Mouse (Mus musculus): ENCODE measurements around the gene Klk7.

Klk7 gene

DNA sequence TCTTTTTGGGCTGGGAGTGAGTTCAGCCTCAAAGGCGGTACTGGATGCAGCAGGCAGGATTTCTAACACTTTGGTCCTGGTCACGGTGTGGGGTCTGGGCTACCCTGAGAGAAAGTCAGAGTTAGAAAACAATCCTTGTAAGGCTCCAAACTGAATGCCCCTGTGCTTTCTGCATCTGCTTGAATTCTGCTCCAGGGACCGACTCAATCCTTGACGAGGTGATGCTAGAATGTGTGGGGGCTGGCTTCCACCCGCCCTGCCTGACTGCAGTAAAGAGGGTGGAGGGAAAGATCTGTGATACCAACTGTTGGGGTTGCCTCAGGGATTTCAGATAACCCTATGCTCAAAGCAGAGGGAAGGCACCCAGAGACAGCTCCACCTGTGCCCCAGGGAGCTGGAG, at the start of gene Klk7:
TSS of gene Klk7 (plus strand) at position 301 of the 400 bp plus-strand sequence.
- DNase-seq (ENCODE audit: low read depth, low spot score): no peak

DNA sequence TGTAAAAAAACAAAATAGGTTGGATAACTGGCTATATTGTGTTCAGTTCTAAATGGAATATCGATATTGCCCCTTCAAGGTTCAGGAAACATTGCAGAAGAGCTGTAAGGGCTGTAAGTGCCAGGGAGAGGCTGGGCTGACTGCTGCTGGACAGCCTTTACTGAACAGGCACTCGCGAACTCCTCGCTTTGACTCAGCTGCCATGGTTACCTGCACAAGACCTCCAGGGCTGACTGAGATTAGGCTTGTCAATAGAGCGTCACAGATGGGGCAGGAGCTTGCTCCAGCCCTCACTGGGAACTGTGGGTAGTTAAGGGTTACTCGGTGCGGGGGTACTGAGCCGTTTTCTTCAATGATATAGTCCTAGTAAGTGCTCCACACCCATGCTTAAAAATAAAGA, 44.6 kb upstream of the Klk7 start:
- DNase-seq (ENCODE audit: low read depth, low spot score): no peak

- DNase-seq (ENCODE audit: low read depth, low spot score): no peak
These were observed 42.5 kb upstream of the Klk7 start, which contains the start of gene Klk12 for GRCm38 (mm10) chr7:43768597-43768996. TSS of gene Klk12 (plus strand) at chr7:43768897.

GRCm38 (mm10) chr7:43769636-43770035, 41.5 kb upstream of the Klk7 start:
- DNase-seq (ENCODE audit: low read depth, low spot score): no peak

GRCm38 (mm10) chr7:43770701-43771100, 40.4 kb upstream of the Klk7 start:
- no peak for DNase-seq (ENCODE audit: low read depth, low spot score)

DNA sequence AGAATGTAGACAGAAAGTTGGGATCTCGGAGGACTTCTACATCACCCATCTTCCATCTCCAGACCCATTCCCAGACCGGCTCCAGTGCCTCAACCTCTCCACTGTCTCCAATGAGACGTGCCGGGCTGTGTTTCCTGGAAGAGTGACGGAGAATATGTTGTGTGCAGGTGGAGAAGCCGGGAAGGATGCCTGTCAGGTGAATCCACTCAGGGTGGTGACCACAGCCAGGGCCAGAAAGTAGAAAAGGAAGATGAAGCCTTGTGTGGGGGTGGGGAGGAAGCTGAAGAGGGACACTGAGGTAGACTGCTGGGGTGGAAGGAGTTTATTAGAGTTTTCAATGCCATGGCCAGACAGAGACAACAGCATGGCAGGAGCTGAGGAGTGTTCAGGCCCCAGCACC, 39.2 kb upstream of the Klk7 start:
- DNase-seq (ENCODE audit: low read depth, low spot score): no peak

DNA sequence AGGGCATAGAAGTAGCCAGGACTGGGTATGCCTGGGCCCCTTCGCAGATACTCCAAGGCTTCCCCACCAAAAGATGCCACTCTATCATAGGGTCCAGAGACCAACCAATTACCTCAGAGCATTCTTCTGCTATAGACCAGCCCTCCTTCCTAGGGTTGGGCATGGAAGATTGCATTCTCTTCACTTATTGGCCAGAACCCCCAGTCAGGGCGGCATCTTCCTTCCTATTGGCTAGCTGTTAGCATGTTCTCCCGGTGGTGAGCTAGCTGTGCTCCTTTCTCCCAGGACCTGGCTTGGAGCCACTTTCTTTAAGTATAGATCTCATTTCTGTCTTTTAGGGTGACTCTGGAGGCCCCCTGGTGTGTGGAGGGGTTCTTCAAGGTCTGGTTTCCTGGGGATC, 38.2 kb upstream of the Klk7 start:
- no peak for DNase-seq (ENCODE audit: low read depth, low spot score)

- no peak for DNase-seq (ENCODE audit: low read depth, low spot score)
These were observed 36.7 kb upstream of the Klk7 start, which contains the start of gene Klk11 for GRCm38 (mm10) chr7:43774364-43774763. TSS of gene Klk11 (plus strand) at chr7:43774604.

GRCm38 (mm10) chr7:43774802-43775201, 36.3 kb upstream of the Klk7 start:
- no peak for DNase-seq (ENCODE audit: low read depth, low spot score)

GRCm38 (mm10) chr7:43775311-43776057, 35.6 kb upstream of the Klk7 start:
- no peak for DNase-seq (ENCODE audit: low read depth, low spot score)

GRCm38 (mm10) chr7:43776506-43776905, 34.6 kb upstream of the Klk7 start:
- no peak for DNase-seq (ENCODE audit: low read depth, low spot score)

- DNase-seq (ENCODE audit: low read depth, low spot score): no peak
These were observed 33.7 kb upstream of the Klk7 start for GRCm38 (mm10) chr7:43777423-43777822.

DNA sequence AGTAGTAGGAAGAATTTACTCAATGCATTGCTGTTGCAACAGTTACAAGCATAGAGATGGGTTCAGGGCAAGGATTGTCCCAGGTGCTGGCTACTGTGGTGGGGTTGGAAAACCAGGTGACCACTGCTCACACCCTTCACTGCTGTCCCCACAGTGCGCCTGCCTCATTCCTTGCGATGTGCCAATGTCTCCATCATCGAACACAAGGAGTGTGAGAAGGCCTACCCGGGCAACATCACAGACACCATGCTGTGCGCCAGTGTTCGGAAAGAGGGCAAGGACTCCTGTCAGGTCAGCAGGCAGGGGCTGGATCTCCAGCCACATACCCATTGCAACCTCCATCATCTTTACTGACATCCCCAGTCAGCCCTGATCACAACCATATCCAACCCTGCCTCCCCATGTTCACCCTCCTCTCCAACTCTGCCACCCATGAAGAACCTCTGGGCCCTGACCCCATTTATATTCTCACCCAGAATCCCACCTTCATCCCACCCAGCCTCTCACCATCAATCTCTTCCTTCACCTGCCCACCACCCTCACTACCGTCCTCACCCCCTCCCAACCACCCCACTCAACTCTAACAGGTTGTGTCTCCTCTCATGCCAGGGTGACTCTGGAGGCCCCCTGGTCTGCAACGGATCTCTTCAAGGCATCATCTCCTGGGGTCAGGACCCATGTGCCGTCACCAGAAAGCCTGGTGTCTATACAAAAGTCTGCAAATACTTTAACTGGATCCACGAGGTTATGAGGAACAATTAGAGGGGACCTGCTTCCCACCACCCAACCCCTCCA, 32.7 kb upstream of the Klk7 start:
- no peak for DNase-seq (ENCODE audit: low read depth, low spot score)

- DNase-seq (ENCODE audit: low read depth, low spot score): no peak
These were observed 30.9 kb upstream of the Klk7 start for GRCm38 (mm10) chr7:43780241-43780640.

GRCm38 (mm10) chr7:43780746-43781145, 30.3 kb upstream of the Klk7 start, which contains the start of gene Klk10:
TSS of gene Klk10 (plus strand) at chr7:43781035.
- no peak for DNase-seq (ENCODE audit: low read depth, low spot score)

- DNase-seq (ENCODE audit: low read depth, low spot score): no peak
These were observed 29.6 kb upstream of the Klk7 start for GRCm38 (mm10) chr7:43781541-43781940.

DNA sequence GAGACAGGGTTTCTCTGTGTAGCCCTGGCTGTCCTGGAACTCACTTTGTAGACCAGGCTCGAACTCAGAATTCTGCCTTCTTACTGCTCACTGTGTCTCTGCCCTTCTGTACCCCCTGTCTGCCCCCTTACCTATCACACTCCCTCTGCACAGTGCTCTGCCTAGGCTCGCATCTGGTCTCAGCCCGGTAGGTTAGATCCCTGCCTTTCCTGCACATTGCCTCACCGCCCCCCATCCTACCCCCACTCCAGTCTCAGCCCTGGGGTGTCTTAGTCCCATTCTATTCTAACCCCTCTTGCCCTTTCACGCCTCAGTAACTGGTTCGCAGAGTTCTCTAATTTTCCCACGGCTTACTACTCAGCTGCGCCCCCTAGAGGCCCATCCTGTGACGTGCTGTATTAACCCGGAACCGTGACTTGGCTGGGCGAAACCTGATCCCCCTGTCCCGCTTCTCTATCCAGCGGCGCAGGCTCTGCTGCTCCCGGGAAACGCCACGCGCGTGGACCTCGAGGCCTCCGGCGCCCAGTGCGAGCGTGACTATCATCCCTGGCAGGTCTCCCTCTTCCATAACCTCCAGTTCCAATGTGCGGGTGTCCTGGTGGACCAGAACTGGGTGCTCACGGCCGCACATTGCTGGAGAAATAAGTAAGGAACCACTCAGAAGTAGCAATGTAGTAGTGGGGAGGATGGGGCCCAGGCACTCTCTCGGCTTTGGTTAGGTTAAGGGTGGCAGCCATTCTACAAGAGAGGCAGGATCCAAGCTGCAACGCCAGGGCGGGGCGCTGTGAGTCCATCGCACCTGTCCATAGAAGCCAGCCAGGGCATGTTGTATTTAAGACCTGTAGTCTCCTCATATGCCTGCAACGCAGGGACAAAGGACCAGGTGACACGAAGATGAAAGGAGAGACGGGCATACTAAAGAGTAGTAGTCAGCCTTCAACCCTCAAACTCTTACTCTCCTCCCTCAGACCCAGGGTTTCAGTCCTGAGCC, 28.5 kb upstream of the Klk7 start:
- peak; percentile 62 for DNase-seq (ENCODE audit: low read depth, low spot score)

- no peak for DNase-seq (ENCODE audit: low read depth, low spot score)
These were observed 25.8 kb upstream of the Klk7 start for GRCm38 (mm10) chr7:43785286-43785685.

GRCm38 (mm10) chr7:43788096-43788495, 23.0 kb upstream of the Klk7 start:
- no peak for DNase-seq (ENCODE audit: low read depth, low spot score)

- no peak for DNase-seq (ENCODE audit: low read depth, low spot score)
These were observed 21.8 kb upstream of the Klk7 start for GRCm38 (mm10) chr7:43789295-43789694.

DNA sequence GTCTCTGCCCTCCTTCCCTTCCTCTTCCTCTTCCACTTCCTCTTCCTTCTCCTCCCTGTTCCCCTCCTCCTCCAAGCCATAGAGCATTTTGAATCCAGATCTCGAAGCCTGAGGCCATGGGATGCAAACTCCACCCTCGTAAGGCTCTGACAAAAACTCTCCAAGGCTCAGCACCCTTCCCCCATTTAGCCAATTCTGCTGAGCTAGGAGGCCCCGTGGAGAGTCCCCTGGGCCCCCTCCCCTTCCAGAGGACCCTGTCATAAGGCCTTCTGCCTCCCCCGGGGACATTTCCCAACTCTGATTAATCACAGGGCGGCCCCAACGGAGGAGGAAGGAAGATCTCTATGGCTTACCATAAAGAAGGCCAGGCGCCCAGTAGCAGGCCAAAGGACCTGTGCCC, 19.5 kb upstream of the Klk7 start, which contains the start of gene Klk9:
TSS of gene Klk9 (plus strand) at position 301 of the 400 bp plus-strand sequence.
- DNase-seq (ENCODE audit: low read depth, low spot score): no peak
